Mouse (Mus musculus): ENCODE data around the gene Suclg2. TPM values are rescaled to one million over a fixed set of nuclear protein-coding genes. Genes with fewer than 3 reads are reported as not detected.

Suclg2 gene
- polyA plus RNA-seq, 1 experiment from 2014 or later: 12.6 TPM

- H3K27ac ChIP-seq (ENCODE audit: low read length): no peak overlapping the region
- 8% methylated on average over 3 of the region's 3 CpGs for WGBS
- no peak overlapping the region for H3K9ac ChIP-seq (ENCODE audit: low read depth, low read length)
- H3K4me1 ChIP-seq (ENCODE audit: control insufficient read depth, insufficient read depth, low read length): peaks cover 5% of the 10 kb centered on the region
- H3K9me3 ChIP-seq (replicated peaks; ENCODE audit: control insufficient read depth, low read length, poor library complexity, severe bottlenecking): no peaks in the 10 kb centered on the region
- no peak overlapping the region for H3K4me2 ChIP-seq (ENCODE audit: low read length)
- no peak; the same call in 1 of the 2 replicates for ATAC-seq
- no peaks in the 10 kb centered on the region for H3K36me3 ChIP-seq (ENCODE audit: control insufficient read depth, insufficient read depth, low read length)
- H3K27me3 ChIP-seq (ENCODE audit: control insufficient read depth, insufficient read depth, low read depth, low read length): no peaks in the 10 kb centered on the region
- H3K4me3 ChIP-seq (ENCODE audit: low read depth, low read length): no peak overlapping the region
Measured at GRCm38 (mm10) chr6:95574867-95575266, 143.7 kb downstream of the Suclg2 start.

GRCm38 (mm10) chr6:95574389-95574788 is 144.2 kb downstream of the Suclg2 start:
- no peak overlapping the region for H3K4me3 ChIP-seq (ENCODE audit: low read depth, low read length)
- H3K36me3 ChIP-seq (ENCODE audit: control insufficient read depth, insufficient read depth, low read length): no peaks in the 10 kb centered on the region
- peaks cover 5% of the 10 kb centered on the region for H3K4me1 ChIP-seq (ENCODE audit: control insufficient read depth, insufficient read depth, low read length)
- H3K27me3 ChIP-seq (ENCODE audit: control insufficient read depth, insufficient read depth, low read depth, low read length): no peaks in the 10 kb centered on the region
- no peak for ATAC-seq
- H3K9me3 ChIP-seq (replicated peaks; ENCODE audit: control insufficient read depth, low read length, poor library complexity, severe bottlenecking): no peaks in the 10 kb centered on the region
- 26% methylated on average over 4 of the region's 4 CpGs for WGBS
- no peak overlapping the region for H3K4me2 ChIP-seq (ENCODE audit: low read length)
- no peak overlapping the region for H3K27ac ChIP-seq (ENCODE audit: low read length)
- no peak overlapping the region for H3K9ac ChIP-seq (ENCODE audit: low read depth, low read length)

GRCm38 (mm10) chr6:95573035-95573759 is 145.4 kb downstream of the Suclg2 start:
- Histone ChIP-seq H3K4me1 (ENCODE audit: control insufficient read depth, insufficient read depth, low read length) (peaks cover 5% of the 10 kb centered on the region), H3K27me3 (ENCODE audit: control insufficient read depth, insufficient read depth, low read depth, low read length) (no peaks in the 10 kb centered on the region; the same call in 1 of the 2 replicates), H3K9ac (ENCODE audit: low read depth, low read length) (no peak overlapping the region), H3K4me2 (ENCODE audit: low read length) (no peak overlapping the region), H3K36me3 (ENCODE audit: control insufficient read depth, insufficient read depth, low read length) (no peaks in the 10 kb centered on the region), H3K4me3 (ENCODE audit: low read depth, low read length) (no peak overlapping the region), H3K9me3 (replicated peaks; ENCODE audit: control insufficient read depth, low read length, poor library complexity, severe bottlenecking) (no peaks in the 10 kb centered on the region), H3K27ac (ENCODE audit: low read length) (no peak overlapping the region)
- 88% methylated on average over 3 of the region's 3 CpGs for WGBS
- no peak for ATAC-seq

- ATAC-seq: no peak
Measured at GRCm38 (mm10) chr6:95571620-95572019, 147.0 kb downstream of the Suclg2 start.

GRCm38 (mm10) chr6:95563355-95564009 is 155.1 kb downstream of the Suclg2 start:
- Histone ChIP-seq H3K27me3 (ENCODE audit: control insufficient read depth, insufficient read depth, low read depth, low read length) (no peaks in the 10 kb centered on the region), H3K4me2 (ENCODE audit: low read length) (no peak overlapping the region), H3K4me3 (ENCODE audit: low read depth, low read length) (no peak overlapping the region), H3K36me3 (ENCODE audit: control insufficient read depth, insufficient read depth, low read length) (no peaks in the 10 kb centered on the region), H3K4me1 (ENCODE audit: control insufficient read depth, insufficient read depth, low read length) (no peaks in the 10 kb centered on the region), H3K27ac (ENCODE audit: low read length) (no peak overlapping the region), H3K9ac (ENCODE audit: low read depth, low read length) (no peak overlapping the region), H3K9me3 (replicated peaks; ENCODE audit: control insufficient read depth, low read length, poor library complexity, severe bottlenecking) (no peaks in the 10 kb centered on the region)
- ATAC-seq: no peak
- 85% methylated on average over 2 of the region's 2 CpGs for WGBS

More at GRCm38 (mm10) chr6:95571620-95572019, 147.0 kb downstream of the Suclg2 start:
- Histone ChIP-seq H3K4me3 (ENCODE audit: low read depth, low read length) (no peak overlapping the region), H3K36me3 (ENCODE audit: control insufficient read depth, insufficient read depth, low read length) (no peaks in the 10 kb centered on the region), H3K9ac (ENCODE audit: low read depth, low read length) (no peak overlapping the region), H3K9me3 (replicated peaks; ENCODE audit: control insufficient read depth, low read length, poor library complexity, severe bottlenecking) (no peaks in the 10 kb centered on the region), H3K4me1 (ENCODE audit: control insufficient read depth, insufficient read depth, low read length) (peaks cover 5% of the 10 kb centered on the region), H3K4me2 (ENCODE audit: low read length) (no peak overlapping the region), H3K27ac (ENCODE audit: low read length) (no peak overlapping the region), H3K27me3 (ENCODE audit: control insufficient read depth, insufficient read depth, low read depth, low read length) (no peaks in the 10 kb centered on the region; the same call in 1 of the 2 replicates)
- 27% methylated on average over 3 of the region's 3 CpGs for WGBS

- no peaks in the 10 kb centered on the region for H3K27me3 ChIP-seq (ENCODE audit: control insufficient read depth, insufficient read depth, low read depth, low read length)
- no peak overlapping the region for H3K27ac ChIP-seq (ENCODE audit: low read length)
- H3K4me3 ChIP-seq (ENCODE audit: low read depth, low read length): no peak overlapping the region
- no peak overlapping the region for H3K4me2 ChIP-seq (ENCODE audit: low read length)
- H3K36me3 ChIP-seq (ENCODE audit: control insufficient read depth, insufficient read depth, low read length): no peaks in the 10 kb centered on the region
- no peaks in the 10 kb centered on the region for H3K4me1 ChIP-seq (ENCODE audit: control insufficient read depth, insufficient read depth, low read length)
- 93% methylated on average over 6 of the region's 6 CpGs for WGBS
- H3K9me3 ChIP-seq (replicated peaks; ENCODE audit: control insufficient read depth, low read length, poor library complexity, severe bottlenecking): no peaks in the 10 kb centered on the region
- ATAC-seq: no peak
- no peak overlapping the region for H3K9ac ChIP-seq (ENCODE audit: low read depth, low read length)
Measured at GRCm38 (mm10) chr6:95556320-95556719, 162.3 kb downstream of the Suclg2 start.

- no peak overlapping the region for H3K27ac ChIP-seq (ENCODE audit: low read length)
- no peaks in the 10 kb centered on the region for H3K36me3 ChIP-seq (ENCODE audit: control insufficient read depth, insufficient read depth, low read length)
- no peak overlapping the region for H3K9ac ChIP-seq (ENCODE audit: low read depth, low read length)
- no peaks in the 10 kb centered on the region for H3K27me3 ChIP-seq (ENCODE audit: control insufficient read depth, insufficient read depth, low read depth, low read length)
- no peak overlapping the region for H3K4me3 ChIP-seq (ENCODE audit: low read depth, low read length)
- WGBS: 52% methylated on average over 6 of the region's 6 CpGs
- H3K4me1 ChIP-seq (ENCODE audit: control insufficient read depth, insufficient read depth, low read length): no peaks in the 10 kb centered on the region
- H3K4me2 ChIP-seq (ENCODE audit: low read length): no peak overlapping the region
- no peaks in the 10 kb centered on the region for H3K9me3 ChIP-seq (replicated peaks; ENCODE audit: control insufficient read depth, low read length, poor library complexity, severe bottlenecking)
- no peak for ATAC-seq
Measured at GRCm38 (mm10) chr6:95552339-95552950, 166.2 kb downstream of the Suclg2 start.

GRCm38 (mm10) chr6:95551000-95551399 is 167.6 kb downstream of the Suclg2 start:
- ATAC-seq: no peak
- H3K4me3 ChIP-seq (ENCODE audit: low read depth, low read length): no peak overlapping the region
- H3K36me3 ChIP-seq (ENCODE audit: control insufficient read depth, insufficient read depth, low read length): no peaks in the 10 kb centered on the region
- H3K27me3 ChIP-seq (ENCODE audit: control insufficient read depth, insufficient read depth, low read depth, low read length): no peaks in the 10 kb centered on the region
- H3K4me1 ChIP-seq (ENCODE audit: control insufficient read depth, insufficient read depth, low read length): peaks cover 3% of the 10 kb centered on the region; the same call in 1 of the 2 replicates
- no peak overlapping the region for H3K4me2 ChIP-seq (ENCODE audit: low read length)
- H3K9ac ChIP-seq (ENCODE audit: low read depth, low read length): no peak overlapping the region
- no peaks in the 10 kb centered on the region for H3K9me3 ChIP-seq (replicated peaks; ENCODE audit: control insufficient read depth, low read length, poor library complexity, severe bottlenecking)
- no peak overlapping the region for H3K27ac ChIP-seq (ENCODE audit: low read length)
- WGBS: 68% methylated on average over 4 of the region's 4 CpGs

All from midbrain, embryonic 16.5 days (tissue).